Mouse (Mus musculus) C2C12 (cell line): ENCODE data around the gene Olfr68. TPM values are rescaled to one million over a fixed set of nuclear protein-coding genes. Genes with fewer than 3 reads are reported as not detected.
"Not testable (repeated sequence)": the region's sequence is repeated elsewhere in the genome, so short reads cannot be mapped to it uniquely, and the experiment has no call there.

Experiments
- H3K27me3 ChIP-seq: one replicate; pipeline ENCODE4 v1.6.1; 2011; ENCODE audit not compliant: control insufficient read depth, insufficient read depth, insufficient read length
- H3K36me3 ChIP-seq: one replicate; pipeline ENCODE4 v1.6.1; 2011; ENCODE audit not compliant: control insufficient read depth, insufficient read depth
- H3K4me3 ChIP-seq: one replicate; pipeline ENCODE4 v1.5.1; 2011; ENCODE audit warnings: mild to moderate bottlenecking, control low read depth; ENCODE audit not compliant: poor library complexity, insufficient read depth, severe bottlenecking
- H3K79me2 ChIP-seq: one replicate; pipeline ENCODE4 v1.6.1; 2011; ENCODE audit not compliant: control insufficient read depth, insufficient read depth
- H3K79me3 ChIP-seq: one replicate; pipeline ENCODE4 v1.6.1; 2011; ENCODE audit warnings: low read depth, control low read depth
- H3ac ChIP-seq: one replicate; pipeline ENCODE3; 2011; ENCODE audit warnings: low read depth; ENCODE audit not compliant: control insufficient read depth, insufficient read length
- CEBPB ChIP-seq: IDR thresholded peaks from one replicate; pipeline ENCODE4 v1.6.1; 2011; ENCODE audit warnings: low read depth, mild to moderate bottlenecking, control low read depth, moderate library complexity
- CTCF ChIP-seq: IDR thresholded peaks from one replicate; pipeline ENCODE4 v1.5.1; 2011; ENCODE audit not compliant: control insufficient read depth, insufficient read depth, insufficient read length
- FOSL1 ChIP-seq: IDR thresholded peaks from one replicate; pipeline ENCODE4 v1.8.0; 2011; ENCODE audit warnings: mild to moderate bottlenecking, low read length; ENCODE audit not compliant: poor library complexity, insufficient read depth, severe bottlenecking
- MAX ChIP-seq: IDR thresholded peaks from one replicate; pipeline ENCODE4 v1.6.1; 2011; ENCODE audit warnings: mild to moderate bottlenecking, control low read depth
- MYOD1 ChIP-seq: IDR thresholded peaks from one replicate; pipeline ENCODE4 v1.6.1; 2011; ENCODE audit warnings: low read depth; ENCODE audit not compliant: control insufficient read depth, insufficient read length
- MYOG ChIP-seq: IDR thresholded peaks from one replicate; pipeline ENCODE4 v1.6.1; 2011; ENCODE audit not compliant: control insufficient read depth, insufficient read length; ENCODE audit errors: extremely low read depth
- USF1 ChIP-seq: IDR thresholded peaks from one replicate; pipeline ENCODE4 v1.6.1; 2011; ENCODE audit warnings: low read depth, mild to moderate bottlenecking, control low read depth, moderate library complexity
- polyA plus RNA-seq: library from polyadenylated mRNA; unstranded; fragments of >200 nt; fragmentation: generic; extraction: Trizol; gene quantifications from one replicate; pipeline ENCODE4 v1.2.1, GENCODE M21; 2012; ENCODE audit warnings: missing spikeins

Gene Olfr68
- polyA plus RNA-seq, 1 experiment: not detected

- H3K36me3 ChIP-seq: no peaks in the 10 kb centered on the region
- no peak within 1 kb of the TSS for H3K4me3 ChIP-seq
- TF ChIP-seq CTCF (no peak), FOSL1 (no peak), MAX (no peak), USF1 (no peak), MYOG (no peak), MYOD1 (no peak), CEBPB (no peak)
- no peak within 1 kb of the TSS for H3ac ChIP-seq
- no peaks in the 10 kb centered on the region for H3K27me3 ChIP-seq
- H3K79me3 ChIP-seq: no peaks in the 10 kb centered on the region
- H3K79me2 ChIP-seq: no peaks in the 10 kb centered on the region
Measured at GRCm38 (mm10) chr7:103813766-103814165, 34.3 kb upstream of the Olfr68 start, which contains the start of gene Hbb-bt. Gene Hbb-bt (minus strand): TSS chr7:103813996.

- not testable (repeated sequence) for H3K27me3 ChIP-seq, H3K79me2 ChIP-seq, H3K36me3 ChIP-seq, H3ac ChIP-seq, H3K79me3 ChIP-seq, H3K4me3 ChIP-seq
Measured at GRCm38 (mm10) chr7:103813152-103813551, 33.7 kb upstream of the Olfr68 start.

- H3K36me3 ChIP-seq: no peaks in the 10 kb centered on the region
- H3K27me3 ChIP-seq: no peaks in the 10 kb centered on the region
- TF ChIP-seq CEBPB: no peak
- no peak for TF ChIP-seq CTCF
- no peak for TF ChIP-seq FOSL1
- no peak for TF ChIP-seq MAX
- TF ChIP-seq USF1: no peak
- no peak for TF ChIP-seq MYOD1
- no peak for TF ChIP-seq MYOG
- no peaks in the 10 kb centered on the region for H3K79me3 ChIP-seq
- H3ac ChIP-seq: no peak overlapping the region
- no peaks in the 10 kb centered on the region for H3K79me2 ChIP-seq
- H3K4me3 ChIP-seq: no peak overlapping the region
Measured at GRCm38 (mm10) chr7:103812174-103812573, 32.7 kb upstream of the Olfr68 start.

- no peaks in the 10 kb centered on the region for H3K27me3 ChIP-seq
- H3K36me3 ChIP-seq: no peaks in the 10 kb centered on the region
- no peak overlapping the region for H3ac ChIP-seq
- H3K4me3 ChIP-seq: no peak overlapping the region
- H3K79me2 ChIP-seq: no peaks in the 10 kb centered on the region
- H3K79me3 ChIP-seq: no peaks in the 10 kb centered on the region
- TF ChIP-seq USF1: no peak
- TF ChIP-seq FOSL1: no peak
- TF ChIP-seq CTCF: no peak
- no peak for TF ChIP-seq CEBPB
- TF ChIP-seq MYOG: no peak
Measured at GRCm38 (mm10) chr7:103811223-103811845, 31.8 kb upstream of the Olfr68 start.

GRCm38 (mm10) chr7:103810746-103811145 is 31.2 kb upstream of the Olfr68 start:
- H3K4me3 ChIP-seq: no peak overlapping the region
- H3K79me2 ChIP-seq: no peaks in the 10 kb centered on the region
- H3K79me3 ChIP-seq: no peaks in the 10 kb centered on the region
- no peaks in the 10 kb centered on the region for H3K36me3 ChIP-seq
- TF ChIP-seq CTCF (no peak), USF1 (no peak), CEBPB (no peak), MAX (no peak), MYOD1 (no peak), MYOG (no peak), FOSL1 (no peak)
- no peaks in the 10 kb centered on the region for H3K27me3 ChIP-seq
- H3ac ChIP-seq: no peak overlapping the region

GRCm38 (mm10) chr7:103810296-103810695 is 30.8 kb upstream of the Olfr68 start:
- H3K79me2 ChIP-seq: no peaks in the 10 kb centered on the region
- H3K4me3 ChIP-seq: no peak overlapping the region
- H3K79me3 ChIP-seq: no peaks in the 10 kb centered on the region
- H3K27me3 ChIP-seq: no peaks in the 10 kb centered on the region
- H3ac ChIP-seq: no peak overlapping the region
- no peaks in the 10 kb centered on the region for H3K36me3 ChIP-seq
- TF ChIP-seq USF1 (no peak), CEBPB (no peak), MAX (no peak)
